Mouse (Mus musculus) naive thymus-derived CD4-positive, alpha-beta T cell, adult 2 months (primary cell): ENCODE data around the gene Prr18.
A peak's percentile ranks its signal among the peaks of the same experiment; 100 is the strongest.

Source experiments
- DNase-seq: peaks from one replicate; pipeline ENCODE4 v3.0.0-alpha.2; 2011; ENCODE audit warnings: low read depth

Prr18 gene

DNA sequence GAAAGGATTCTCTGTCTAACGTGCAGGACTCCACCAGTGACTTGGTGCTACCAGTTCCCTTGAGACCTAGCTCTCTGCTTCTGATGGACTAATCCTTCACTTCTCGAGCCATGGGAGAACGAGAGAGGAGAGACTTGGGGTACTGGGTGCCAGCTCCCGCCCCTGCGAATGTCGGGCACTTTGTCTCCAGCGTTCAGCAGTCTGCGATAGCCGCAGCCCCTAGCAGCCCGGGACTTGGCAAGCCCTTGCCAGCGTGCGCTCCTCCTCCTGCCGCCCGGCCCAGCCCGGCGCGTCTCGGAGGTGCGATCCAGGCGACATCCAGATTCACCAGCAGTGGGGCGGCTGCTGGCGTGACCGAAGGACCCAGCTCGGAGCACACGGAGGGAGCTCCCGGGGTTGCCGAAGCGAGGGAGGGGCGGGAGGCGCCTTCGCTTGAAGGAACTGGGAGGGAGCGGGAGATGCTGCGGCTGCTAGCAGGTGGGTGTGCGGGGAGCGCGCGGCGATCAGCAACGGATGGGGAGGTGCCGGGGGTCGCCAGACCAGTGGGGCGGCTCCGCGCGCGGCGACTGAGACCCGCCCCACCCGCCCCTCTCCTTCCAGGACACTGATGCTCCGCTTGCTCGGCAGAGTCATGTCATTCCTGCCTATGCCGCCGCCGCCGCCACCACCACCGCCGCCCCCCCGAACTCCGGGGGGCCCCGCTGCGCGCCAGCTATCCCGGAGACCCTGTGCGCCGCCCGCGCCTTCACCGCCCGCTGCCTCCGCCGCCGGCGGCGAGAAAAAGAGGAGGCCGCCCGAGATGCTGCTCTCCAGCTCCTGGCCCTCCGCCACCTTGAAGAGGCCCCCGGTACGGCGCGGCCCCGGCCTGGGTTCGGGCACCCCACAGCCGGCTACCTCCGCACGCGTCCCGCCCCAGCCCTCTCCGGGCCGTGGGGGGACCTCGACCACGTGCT lies 3.4 kb downstream of the Prr18 start:
- peak; percentile 26 for DNase-seq

DNA sequence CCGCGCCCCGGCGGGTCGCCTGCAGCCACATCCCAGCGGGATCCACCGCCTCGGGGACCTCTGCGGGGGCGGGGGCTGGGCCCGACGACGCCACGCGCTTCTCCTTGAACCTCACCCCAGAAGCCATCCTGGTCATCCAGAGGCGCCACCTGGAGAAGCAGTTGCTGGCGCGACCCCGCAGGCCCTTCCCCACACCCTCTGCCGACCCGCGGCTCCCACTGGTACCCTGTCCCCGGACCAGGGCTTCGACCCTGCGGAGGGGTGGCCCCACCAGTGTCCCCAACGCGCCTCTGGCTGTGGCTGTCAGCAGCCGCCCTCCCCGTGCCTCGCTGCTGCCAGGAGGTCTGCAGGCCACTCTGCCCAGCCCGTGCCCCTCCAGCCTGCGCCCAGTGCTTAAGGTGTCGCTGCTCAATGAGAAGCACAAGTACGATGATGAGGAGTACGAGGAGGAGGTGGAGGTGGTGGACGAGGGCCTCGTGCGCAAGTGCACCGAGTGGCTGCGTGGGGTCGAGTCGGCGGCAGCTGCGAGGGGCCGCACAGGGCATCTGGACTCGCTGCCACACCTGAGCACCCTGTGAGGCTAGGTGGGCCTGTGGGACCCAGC lies 4.2 kb downstream of the Prr18 start:
- no peak for DNase-seq

DNA sequence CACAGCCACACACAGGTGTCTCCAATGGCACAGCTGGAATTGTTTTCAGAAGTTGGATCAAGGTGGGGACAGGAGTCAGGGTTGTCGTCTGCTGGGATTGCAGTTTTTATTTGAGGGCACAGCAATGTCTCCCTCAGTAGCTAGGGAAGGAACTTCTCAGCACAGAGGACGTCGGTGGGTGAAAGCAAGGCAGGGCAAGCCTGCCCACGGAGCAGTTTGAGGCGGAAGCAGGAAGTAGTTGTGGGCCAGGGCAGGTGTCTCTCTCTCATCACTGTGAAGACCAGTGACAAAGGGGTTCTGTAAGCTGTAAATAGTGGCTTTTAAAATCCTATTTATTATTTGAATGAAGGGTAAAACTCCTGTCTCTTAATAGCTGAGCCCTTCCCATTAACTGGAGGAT lies 5.4 kb downstream of the Prr18 start:
- DNase-seq: peak; percentile 38

DNA sequence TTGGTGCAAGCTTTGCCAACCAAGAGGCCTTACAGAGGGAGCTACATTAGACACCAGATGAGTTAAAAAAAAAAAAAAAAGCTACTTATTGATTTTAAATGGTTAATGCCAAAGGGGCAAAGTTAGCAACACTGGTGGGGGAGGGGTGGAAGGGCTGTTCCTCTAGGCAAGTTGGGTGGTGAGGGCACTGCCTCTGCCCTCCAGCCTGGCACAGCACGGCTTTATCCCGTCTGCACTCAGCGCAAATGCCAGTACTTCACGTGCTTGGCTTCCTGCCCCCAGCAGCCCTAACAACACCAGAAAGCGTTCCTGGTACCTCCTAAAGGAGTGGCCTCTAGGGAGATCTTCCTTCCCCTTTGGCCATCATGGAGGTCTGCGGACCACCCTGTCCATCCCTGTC lies 6.2 kb downstream of the Prr18 start:
- no peak for DNase-seq

DNA sequence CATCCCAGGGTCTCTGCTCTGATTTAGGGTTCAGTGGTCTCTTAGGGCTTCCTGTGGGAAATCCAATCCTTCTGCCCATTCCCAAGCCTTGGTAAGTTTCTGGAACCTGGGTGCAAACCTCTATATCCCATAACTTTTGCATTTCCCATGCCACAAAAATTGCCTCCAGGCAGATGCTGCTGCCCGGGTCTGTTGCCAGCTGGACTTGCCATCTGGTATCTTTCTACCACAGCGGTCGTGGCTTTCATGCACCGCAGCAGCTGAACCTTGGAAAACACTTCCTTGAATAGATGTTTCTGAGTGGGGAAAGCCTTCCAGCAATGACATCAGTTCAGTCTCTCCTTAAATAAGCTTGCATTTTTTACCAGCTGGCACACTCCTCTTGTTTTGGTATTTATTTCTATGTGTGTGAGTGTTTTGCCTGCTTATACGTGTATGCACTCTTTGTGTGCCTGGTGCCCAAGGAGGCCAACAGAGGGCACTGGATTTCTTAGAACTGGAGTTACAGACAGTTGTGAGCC lies 10.6 kb downstream of the Prr18 start:
- no peak for DNase-seq

DNA sequence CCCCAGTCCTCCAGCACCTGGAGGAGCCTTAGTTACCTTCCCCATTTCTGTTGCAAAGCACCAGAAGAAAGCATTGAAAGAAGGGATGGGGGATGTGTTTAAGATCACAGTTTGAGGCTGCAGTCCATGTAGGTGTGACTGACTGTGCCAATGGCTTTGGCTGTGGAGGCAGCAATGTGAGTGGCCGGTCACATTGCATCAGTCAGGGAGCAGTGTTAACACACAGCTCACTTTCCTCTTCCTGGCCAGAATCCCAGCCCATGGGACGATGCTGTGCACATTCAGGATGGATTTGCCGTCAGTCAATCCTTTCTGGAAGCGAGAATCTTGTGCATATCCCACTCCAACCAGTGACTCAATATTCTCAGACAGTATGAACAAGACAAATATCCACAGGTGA lies 11.7 kb downstream of the Prr18 start:
- DNase-seq: no peak

DNA sequence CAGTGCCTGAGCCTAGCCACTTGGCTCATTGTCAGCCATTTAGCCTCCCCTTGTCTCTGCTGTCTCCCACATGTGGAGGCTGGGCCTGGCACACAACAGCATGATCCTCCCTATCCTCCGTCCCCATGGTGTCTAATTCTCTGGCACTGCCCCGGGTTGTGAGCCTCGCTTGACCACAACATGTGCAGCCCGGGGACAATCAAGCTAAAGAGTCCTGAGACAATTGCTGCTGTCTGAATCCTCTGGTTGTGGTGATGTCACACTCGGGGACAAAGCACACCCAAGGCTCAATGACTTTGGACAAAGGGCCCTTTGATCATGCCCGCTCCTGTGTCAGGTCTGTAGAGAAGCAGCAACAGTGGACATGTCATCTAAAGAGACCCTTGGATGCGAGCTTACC lies 13.8 kb downstream of the Prr18 start:
- no peak for DNase-seq

DNA sequence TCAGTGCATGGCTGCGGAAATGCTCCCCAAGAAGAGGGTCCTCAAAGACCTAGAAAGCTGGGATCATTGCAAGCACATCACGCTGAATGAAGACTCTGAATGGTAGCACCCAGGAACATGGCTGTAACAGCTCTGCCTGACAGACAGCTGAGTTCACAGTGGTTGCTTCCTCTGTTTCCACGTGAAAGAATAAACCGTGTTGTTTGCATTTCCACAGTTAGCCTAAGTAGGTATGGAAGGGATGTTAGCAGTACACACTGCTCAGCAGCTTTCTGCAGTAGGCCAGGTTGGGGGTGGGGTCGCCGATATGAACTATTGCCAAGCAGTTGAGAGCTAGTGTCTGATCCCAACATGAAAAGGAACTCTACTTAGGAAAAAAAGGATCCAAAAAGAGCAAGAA lies 18.4 kb downstream of the Prr18 start, which contains the start of gene T2:
Gene T2 (plus strand): TSS at position 301 of the 400 bp plus-strand sequence.
- DNase-seq: no peak

DNA sequence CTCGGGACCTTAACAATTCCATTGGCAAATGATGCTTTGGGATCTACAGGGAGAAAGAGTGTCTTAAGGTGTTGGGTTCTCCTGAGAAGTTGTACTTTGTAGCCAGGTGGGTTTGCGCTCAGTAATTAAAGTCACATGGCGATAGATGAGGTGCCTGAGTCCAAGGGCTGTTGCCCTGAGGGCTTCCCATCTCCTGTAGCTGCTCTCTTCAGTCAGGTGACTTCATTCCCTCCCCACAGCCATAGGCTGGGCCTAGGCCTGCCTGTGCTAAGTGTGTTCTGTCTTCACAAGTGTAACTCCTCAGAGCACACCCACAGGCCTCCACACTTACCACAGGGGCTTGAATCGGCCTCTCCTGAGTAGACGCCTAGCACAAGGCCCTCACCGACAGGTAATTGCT lies 20.2 kb downstream of the Prr18 start:
- no peak for DNase-seq

DNA sequence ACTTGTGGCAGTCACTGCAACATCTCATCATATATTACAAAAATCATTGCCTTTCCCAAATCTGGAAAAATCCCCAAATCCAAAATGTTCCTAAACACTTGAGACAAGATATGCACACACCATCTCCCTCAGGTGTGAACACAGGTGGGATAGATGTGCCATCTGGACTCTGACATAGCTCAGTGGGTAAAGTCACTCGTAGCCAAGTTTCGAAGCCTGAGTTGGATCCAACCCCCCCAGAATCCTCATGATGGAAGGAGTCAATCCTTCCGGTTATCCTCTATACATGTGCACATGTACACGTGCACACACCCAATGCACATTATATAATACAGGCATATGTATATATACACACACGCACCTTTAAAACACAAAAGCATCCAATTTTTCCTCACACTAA lies 23.6 kb downstream of the Prr18 start:
- no peak for DNase-seq

DNA sequence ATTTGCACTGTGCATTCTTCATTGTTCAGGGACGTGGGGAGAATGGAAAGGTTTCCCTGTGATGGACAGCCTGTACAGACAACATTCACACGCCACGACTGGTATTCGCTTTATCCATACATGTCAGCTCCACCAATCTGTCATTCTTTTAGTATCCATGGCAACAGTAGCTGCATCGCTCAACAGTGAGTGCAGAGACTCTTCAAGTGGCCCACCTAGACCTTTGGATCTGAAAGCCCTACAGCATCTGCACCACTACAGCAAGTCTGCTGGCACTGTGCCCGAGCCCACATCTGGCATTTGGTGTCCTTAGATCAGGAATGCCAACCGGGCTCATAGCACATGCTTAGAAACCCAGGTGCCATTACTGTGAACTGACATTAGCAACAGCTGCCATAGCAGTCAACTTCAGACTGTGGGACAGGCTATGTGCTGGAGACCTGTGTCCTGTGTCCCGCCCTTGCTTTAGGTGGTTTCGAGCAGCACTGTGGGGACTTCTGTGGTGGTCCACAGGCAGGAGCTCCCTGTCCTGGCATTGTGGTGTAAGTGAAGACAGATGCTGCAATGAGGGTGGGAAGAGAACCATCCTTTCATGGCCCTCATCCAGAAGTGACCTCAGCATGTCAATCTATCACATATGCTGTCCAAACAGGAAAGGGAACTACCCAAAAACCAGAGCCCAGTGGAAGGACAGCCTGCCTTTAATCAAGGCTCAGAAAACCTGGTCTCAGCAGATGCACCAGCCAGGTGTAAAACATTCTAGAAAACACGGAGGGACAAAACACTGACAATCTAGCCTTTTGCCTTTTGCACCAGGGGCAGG lies 24.2 kb downstream of the Prr18 start:
- DNase-seq: no peak

DNA sequence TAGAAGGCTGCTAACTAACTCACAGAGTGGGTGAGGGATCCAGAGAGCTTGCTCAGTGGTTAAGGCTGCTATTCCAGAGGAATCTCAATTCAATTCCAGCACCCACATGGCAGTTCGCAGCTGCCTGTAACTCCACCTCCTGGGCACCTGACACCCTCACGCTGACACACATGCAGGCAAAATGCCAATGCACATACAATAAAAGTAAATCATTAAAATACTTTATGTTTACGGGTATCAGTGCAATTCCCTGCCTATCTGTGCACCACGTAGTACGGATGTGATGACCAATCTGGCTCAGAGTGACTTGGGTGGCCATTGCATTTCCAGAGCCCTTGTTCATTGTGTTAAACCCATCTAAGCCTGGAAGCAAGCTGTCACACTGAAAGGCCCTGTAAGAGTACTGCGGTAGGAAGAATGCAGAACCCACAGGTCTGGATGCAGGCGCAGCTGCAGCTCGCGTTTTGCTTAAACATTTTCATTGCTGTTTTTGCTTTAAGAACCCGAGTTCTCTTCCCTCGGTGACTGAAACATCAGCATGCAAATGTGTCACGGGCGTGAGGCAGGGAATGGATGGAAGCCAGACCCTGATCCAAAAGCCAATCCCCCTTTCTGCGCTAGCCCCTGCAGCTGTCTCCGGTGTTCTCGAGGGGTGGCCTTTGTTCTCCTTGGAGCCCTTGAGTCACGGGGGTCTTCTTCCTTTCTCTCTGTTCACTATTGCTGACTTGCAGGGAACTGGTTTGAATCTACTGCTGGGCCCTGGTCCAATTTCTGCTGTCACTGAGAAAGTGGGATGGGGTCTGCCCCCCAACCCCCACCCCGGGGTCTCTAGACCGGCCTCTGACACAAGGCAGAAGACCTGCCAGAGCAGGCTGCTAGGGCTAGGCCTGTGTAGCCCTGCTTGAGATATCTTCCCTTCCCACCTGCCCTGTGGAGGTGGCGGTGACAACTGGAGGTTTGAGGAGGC lies 30.5 kb downstream of the Prr18 start:
- DNase-seq: no peak

DNA sequence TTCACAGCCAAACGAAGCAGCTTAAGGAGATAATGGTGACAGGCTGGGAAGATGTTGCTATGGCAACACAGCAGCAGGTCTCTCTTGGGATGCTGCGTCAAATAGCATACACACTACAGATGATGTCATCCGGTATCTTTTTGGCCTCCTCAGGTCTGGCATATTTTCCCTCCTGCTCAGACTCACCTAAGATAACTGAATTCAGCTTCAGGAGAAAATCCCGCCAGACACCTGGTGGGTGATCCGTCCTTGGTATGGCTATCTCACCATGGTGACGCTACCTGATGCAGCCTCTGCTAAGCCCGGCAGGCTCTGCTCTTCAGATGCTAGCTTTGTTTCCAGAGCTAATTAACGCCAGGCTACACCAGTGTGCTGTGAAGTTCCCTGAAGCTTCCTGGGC lies 31.3 kb downstream of the Prr18 start:
- no peak for DNase-seq

DNA sequence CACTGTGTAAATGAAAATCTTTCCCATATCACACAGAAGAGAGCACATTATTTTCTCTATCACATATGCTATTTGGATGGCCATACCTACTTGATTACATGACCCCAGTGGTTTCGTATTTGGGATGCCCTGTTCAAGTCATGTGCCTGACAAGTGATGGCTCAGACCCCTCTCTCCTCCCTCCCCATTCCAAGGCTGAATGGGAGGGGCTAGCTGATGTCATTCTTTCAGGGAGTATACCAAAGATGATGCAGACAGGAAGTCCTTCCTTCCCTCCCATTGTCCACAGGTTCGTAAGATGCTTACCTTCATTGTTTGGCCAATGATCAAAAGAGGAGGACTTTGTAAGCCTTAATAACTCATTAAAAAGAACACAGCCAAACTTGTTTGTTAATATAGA lies 31.9 kb downstream of the Prr18 start:
- no peak for DNase-seq

DNA sequence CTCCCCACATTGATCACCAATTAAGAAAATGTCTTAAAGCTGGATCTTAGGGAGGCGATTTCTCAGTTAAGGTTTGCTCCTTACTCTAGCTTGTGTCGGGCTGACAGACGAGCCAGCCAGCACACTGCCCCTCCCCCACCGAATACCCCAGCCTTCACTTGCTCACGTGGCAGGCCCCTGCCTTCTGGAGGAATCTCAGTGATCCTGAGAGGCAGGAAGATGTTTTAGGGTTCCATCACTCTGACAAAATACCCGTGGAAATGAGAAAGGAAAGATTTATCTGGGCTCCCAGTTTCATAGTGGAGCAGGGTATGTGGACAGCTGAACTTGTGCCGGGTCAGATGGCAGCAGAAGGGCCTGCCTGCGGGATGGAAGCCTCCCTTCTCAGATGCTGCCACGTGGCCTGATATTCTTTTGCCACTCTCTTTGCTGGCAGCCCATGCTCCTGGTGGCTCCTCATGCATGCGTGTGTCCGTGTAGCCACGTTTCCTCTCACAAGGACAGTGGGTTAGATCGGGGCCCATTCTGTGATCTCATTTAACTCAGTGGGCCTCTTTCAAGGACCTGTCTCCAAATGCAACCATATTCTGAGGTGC lies 33.5 kb downstream of the Prr18 start:
- DNase-seq: no peak

DNA sequence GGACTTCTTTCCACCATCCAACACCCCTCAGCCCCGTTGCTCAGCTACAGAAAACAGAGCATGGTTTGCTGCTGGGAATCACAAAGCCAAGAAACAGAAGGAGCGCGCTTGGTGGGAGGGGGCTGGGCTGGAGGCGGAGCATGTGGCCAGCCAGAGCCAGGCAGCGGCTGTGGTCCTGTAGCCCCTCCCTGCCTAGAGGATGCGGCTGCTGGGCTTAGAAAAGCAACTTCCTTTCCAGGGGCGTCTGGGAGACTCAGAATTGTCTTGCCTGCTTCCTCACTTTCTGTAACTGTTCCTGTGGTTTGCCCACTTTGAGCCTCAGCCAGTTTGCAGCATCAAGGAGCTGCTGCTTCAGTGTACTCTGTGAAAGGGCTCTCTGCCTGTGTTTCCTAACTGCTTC lies 34.6 kb downstream of the Prr18 start:
- peak; percentile 76 for DNase-seq

DNA sequence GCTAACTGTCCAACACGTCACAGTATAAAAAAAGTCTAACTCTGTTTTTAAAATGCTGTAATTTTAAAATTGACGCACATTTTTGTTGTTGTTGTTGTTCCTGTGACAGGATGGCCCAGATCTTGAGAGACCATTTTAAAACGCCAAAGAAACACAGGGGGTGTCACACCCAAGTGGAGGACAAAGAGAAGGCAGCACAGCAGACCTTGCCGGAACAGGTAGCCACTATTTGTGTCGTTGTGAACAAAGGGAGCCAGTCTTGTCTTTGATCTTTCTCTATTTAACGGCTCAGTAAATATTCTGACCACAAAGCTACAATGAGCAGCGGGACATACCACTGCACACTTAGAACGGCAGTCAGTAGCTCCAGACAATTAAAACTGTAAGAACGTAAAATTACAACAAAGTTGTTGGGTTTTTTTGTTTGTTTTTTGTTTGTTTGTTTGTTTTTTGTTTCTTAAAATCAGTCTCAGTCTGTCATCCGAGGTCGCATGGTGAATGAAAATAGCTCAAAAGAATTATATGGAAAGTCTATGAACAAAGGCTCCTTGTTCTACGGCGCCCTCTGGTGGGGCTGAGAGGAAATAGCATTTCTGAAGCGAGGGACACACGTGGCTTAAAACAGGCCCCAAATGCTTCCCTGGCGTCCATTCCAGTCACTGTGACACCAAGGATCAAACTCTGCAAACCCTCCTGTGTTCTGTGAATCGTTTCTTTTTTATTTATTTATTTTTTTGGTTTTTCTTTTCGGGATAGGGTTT lies 35.2 kb downstream of the Prr18 start:
- DNase-seq: peak; percentile 88

DNA sequence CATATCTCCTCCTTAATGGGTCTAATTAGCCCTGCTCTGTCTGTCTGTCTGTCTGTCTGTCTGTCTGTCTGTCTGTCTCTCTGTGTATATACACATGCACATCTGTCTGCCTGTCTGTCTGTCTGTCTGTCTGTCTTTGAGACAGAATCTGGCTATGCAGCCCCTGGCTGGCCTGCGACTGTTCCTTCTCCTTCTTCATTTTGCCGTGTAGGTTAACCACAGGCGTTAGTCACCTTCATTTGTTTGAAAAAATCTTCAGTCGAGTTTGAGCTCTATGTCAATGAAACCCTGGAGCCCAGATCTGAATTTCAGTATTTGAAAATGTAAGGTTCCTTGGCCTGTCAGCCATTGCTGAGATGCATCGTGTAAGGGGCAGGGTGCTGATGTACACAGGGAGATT lies 40.0 kb downstream of the Prr18 start:
- DNase-seq: no peak

DNA sequence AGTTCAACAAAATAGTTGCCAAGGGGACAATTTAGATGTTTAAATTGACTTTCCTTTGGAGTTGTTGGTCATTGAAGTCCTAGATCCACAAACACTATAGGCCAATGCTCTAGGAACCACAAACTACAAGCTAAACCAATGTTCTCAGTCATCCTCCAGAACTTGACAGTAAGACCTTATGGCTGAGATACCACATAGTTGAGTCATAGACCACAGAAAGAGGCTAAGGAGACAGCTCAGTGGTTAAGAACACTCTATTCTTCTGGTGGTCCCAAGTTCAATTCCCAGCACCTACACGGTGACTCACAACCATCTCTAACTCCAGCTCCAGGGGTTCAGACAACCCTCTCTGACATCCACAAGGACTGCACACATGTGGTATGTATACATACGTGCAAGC lies 48.2 kb downstream of the Prr18 start:
- DNase-seq: no peak

DNA sequence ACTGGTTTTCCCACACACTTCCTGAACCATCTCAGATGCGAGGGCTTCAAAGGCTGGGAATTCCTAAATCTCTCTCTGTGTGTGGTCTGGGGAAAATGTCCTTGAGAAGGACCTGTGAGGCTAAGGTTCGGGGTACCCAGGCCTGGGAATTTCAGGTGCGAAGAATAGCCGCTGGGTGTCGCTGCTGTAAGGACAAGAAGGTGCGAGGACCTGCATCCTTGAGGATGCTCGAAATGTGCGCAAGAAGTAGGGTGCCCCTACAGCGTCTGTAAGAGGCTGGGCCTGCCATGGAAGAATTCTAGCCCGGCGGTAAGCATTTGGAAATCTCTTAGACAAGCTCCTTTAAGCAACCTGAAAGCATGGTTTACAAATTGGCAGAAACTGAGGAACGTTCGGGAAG lies 51.2 kb downstream of the Prr18 start:
- DNase-seq: peak; percentile 64
